Mouse (Mus musculus) testis, postnatal 14 days (tissue): ENCODE measurements around the gene Zswim3.
"Not testable (repeated sequence)": the region's sequence is repeated elsewhere in the genome, so short reads cannot be mapped to it uniquely, and the experiment has no call there.

ENCODE experiments used
- DNase-seq: peaks from one replicate; pipeline ENCODE4 v3.0.0; 2021; ENCODE audit warnings: low spot score

Zswim3 gene

DNA sequence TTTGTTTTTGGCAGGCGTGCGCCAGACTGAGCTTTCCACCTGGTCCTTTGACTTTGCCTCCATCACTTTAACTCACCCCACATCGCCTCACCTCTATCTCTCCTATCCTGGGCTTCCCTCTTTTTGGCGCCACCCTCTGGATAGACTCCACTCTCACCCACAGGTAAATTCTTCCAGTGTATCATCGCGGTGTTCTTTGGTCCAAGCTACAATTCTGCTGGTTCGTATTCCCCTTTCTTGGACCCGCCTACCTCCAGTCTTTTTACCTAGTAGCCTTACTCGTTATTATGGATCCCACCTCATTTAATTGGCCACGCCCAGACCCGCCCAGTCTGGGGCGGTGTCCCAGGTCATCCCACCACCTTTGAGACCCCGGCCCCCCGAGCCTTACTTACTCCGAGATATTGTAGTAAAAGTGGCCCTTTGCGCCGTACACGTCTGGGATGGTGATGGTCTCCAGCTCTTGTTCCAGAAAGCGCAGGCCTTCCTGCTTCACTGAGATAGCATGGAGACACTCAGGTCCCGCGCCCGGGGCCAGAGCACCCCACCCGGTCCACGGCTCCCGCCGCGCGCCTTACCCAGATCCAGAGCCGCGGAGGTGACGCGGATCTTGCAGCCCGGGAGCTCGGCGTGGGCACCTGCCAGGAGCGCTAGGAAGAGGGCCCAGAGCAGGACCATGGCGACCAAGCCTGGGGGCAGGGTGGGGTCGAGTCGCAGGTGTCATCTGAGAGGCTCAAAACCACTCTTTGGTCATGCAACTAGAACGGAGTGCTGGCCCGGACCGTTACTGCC, 51.6 kb downstream of the Zswim3 start:
- no peak for DNase-seq

GRCm38 (mm10) chr2:164857101-164857821, 52.4 kb downstream of the Zswim3 start, which contains the start of gene Pltp:
Pltp (minus strand) TSS chr2:164857711.
- peak; percentile 39 for DNase-seq

DNA sequence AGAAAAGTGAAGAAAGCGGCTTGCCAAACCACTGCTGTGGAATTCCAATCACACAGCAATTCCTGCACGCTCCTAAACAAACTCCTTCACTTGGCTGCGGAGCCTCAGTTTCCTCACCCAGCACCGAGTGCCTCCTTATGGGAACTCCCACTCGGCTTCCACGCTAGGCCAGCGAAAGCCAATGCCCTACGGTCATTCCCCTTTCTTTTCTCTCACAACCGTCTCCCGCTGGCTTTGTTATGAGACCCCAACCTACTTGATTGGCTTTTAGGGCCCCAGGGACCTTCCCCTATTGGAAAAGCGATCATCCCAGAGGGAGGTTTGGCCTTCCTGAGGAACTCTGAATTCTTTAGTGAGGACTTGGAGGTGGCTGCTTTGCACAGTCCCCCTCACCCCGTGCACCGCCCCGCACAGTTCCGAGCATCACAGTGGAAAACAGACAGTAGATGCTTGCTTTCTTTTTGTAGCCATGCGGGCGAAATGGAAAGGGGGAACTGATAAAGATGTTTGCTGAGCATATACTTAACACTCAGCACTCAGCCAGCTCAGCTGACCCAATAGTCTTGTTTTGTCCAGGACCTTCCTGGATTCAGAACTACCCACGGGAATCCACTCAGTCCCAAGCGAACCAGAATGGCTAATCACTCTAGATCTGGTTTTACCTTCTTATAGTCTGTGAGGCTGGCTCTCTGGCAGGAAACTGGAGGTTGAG, 53.1 kb downstream of the Zswim3 start:
- no peak for DNase-seq

GRCm38 (mm10) chr2:164859155-164859554, 54.3 kb downstream of the Zswim3 start:
- DNase-seq: no peak

- no peak for DNase-seq
Observed at GRCm38 (mm10) chr2:164859640-164860432, 54.9 kb downstream of the Zswim3 start.

GRCm38 (mm10) chr2:164861094-164861493, 56.2 kb downstream of the Zswim3 start:
- no peak for DNase-seq

- no peak for DNase-seq
Observed at GRCm38 (mm10) chr2:164862179-164862861, 57.4 kb downstream of the Zswim3 start.

DNA sequence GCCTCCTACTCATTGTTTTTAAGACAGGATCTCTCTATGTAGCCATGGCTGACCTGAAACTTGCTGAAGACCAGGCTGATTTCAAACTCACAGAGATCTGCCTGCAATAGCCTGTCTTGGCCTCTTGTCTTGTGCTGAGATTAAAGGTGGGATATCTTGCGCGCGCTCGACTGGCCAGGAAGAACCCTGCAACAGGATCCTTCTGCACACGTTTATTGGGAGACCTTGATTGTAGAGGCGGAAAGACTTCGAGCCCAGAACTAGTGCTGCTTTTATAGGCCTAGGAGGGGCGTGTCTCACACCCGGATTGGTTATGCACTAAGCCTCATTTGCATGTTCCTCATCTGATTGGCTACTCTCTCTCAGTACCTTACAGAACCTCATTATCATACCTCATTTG, 58.5 kb downstream of the Zswim3 start:
- DNase-seq: not testable (repeated sequence)

- DNase-seq: no peak
Observed at GRCm38 (mm10) chr2:164864593-164864992, 59.7 kb downstream of the Zswim3 start.

DNA sequence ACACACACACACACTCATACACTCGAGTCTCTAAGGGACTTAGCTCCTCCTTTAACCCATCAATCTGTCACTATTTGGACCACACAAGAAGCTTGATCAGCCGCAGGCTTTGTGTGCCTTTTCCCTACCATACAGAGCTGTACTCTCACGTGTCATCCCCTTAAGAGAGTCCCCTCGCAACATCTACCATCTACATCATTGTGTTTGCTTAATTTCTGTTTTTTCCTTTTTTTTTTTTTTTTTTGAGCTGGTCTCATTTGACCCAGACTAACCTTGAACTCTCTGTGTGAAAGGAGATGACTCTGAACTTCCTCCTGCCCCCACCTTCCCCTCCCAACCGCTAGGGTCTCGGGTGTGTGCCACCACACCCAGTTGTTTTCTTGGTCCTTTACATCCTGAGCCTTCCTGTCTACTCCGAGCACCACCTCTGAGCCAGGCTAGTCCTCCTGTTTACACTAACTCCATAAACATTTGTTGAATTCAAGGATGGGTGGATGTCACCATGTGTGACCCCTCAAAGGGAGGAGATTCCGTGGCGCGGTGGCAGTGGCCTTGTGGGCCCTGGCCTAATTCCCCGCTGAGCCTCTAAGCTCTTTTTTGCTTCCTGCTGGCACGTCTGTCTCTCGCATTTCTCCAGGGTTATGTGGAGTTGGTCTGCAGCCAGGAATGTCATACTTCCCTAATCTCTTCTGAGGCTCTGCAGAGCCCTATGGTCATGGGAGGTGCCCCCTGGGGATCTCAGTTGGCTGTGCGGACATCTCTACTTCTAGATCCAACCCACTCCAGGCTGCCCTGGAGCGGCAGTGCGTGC, 62.0 kb downstream of the Zswim3 start:
- DNase-seq: peak; percentile 69

DNA sequence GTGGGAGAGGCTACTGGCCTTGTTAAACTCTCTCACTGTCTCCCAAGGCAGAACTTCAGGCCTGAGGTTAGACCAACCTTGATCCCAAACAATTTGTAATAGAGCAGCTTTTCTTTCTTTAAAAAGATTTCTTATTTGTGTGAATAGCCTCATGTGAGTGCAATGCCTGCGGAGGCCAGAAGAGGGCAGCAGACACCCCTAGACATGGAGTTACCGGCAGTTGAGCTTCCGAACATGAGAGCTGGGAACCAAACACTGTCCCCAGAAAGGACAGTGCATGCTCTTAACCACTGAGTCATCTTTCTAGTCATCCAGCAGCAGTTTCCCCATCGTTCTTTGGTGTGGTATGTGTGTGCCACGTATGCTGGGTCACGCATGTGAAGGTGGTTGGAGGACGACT, 62.7 kb downstream of the Zswim3 start:
- DNase-seq: peak; percentile 69

DNA sequence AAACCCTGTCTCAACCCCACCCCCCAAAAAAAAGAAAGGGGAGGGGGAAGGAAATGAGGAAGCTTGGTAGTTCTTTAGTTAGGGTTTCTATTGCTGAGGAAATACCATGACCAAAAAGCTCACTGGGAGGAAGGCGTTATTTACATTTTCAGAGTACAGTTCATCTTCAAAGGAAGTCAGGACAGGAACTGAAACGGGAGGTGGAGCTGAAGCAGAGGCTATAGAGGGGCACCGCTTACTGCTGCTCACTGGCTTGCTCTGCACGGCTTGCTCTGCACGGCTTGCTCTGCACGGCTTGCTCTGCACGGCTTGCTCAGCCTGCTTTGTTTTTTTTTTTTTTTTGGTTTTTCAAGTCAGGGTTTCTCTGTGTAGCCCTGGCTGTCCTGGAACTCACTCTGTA, 63.6 kb downstream of the Zswim3 start:
- no peak for DNase-seq
